9 mouse cellular contexts compared by ENCODE assay signal in genomic region chr4:131694232-131694631, GRCm38 (mm10).
DNase-seq lines count a peak whose midpoint lies in the region; ATAC-seq lines count a peak whose summit lies in the region.
"Had no signal": no experiment of that assay in that cellular context is flagged by ENCODE, and none has a peak within 500 bp of the region (broad histone marks: within the 10 kb centered on the region; RNA-seq: fewer than 3 reads in every experiment).

No protein-coding gene starts in this region.

- H3K36me3 ChIP-seq in hindbrain, embryonic 11.5 days (ENCODE audit: control insufficient read depth, insufficient read depth, low read length): no peaks in the 10 kb centered on the region
- H3K36me3 ChIP-seq in hindbrain, embryonic 12.5 days: no peaks in the 10 kb centered on the region
- no peaks in the 10 kb centered on the region for H3K36me3 ChIP-seq in limb, embryonic 11.5 days (ENCODE audit: control insufficient read depth, insufficient read depth, low read length)
- H3K36me3 ChIP-seq in intestine, embryonic 16.5 days (ENCODE audit: control insufficient read depth, insufficient read depth, low read length): no peaks in the 10 kb centered on the region

- H3K9me3 ChIP-seq in hindbrain, embryonic 11.5 days (ENCODE audit: control insufficient read depth, low read length): no peaks in the 10 kb centered on the region
- no peaks in the 10 kb centered on the region for H3K9me3 ChIP-seq in hindbrain, embryonic 12.5 days (replicated peaks)
- H3K9me3 ChIP-seq in limb, embryonic 11.5 days (ENCODE audit: control insufficient read depth, low read length): no peaks in the 10 kb centered on the region
- H3K9me3 ChIP-seq in intestine, embryonic 16.5 days (ENCODE audit: control insufficient read depth, low read length): no peaks in the 10 kb centered on the region

- no peak overlapping the region for H3K4me2 ChIP-seq in hindbrain, embryonic 11.5 days (replicated peaks; ENCODE audit: low read depth, low read length)
- H3K4me2 ChIP-seq in hindbrain, embryonic 12.5 days (replicated peaks): no peak overlapping the region
- H3K4me2 ChIP-seq in limb, embryonic 11.5 days (ENCODE audit: low read depth, severe bottlenecking): no peak overlapping the region
- H3K4me2 ChIP-seq in intestine, embryonic 16.5 days (ENCODE audit: low read depth, low read length): no peak overlapping the region

- no peak overlapping the region for H3K9ac ChIP-seq in hindbrain, embryonic 11.5 days (ENCODE audit: low read depth, low read length)
- no peak overlapping the region for H3K9ac ChIP-seq in hindbrain, embryonic 12.5 days
- no peak overlapping the region for H3K9ac ChIP-seq in limb, embryonic 11.5 days (ENCODE audit: low read length)
- H3K9ac ChIP-seq in intestine, embryonic 16.5 days (ENCODE audit: low read depth, low read length): no peak overlapping the region

- 10% methylated on average over 5 of the region's 5 CpGs for WGBS in hindbrain, embryonic 11.5 days
- 6% methylated on average over 5 of the region's 5 CpGs for WGBS in hindbrain, embryonic 12.5 days
- WGBS in limb, embryonic 11.5 days: 5% methylated on average over 5 of the region's 5 CpGs
- 17% methylated on average over 5 of the region's 5 CpGs for WGBS in intestine, embryonic 16.5 days

- H3K4me1 ChIP-seq in hindbrain, embryonic 11.5 days (replicated peaks; ENCODE audit: control insufficient read depth, insufficient read depth, low read length): no peaks in the 10 kb centered on the region
- no peaks in the 10 kb centered on the region for H3K4me1 ChIP-seq in hindbrain, embryonic 12.5 days
- H3K4me1 ChIP-seq in limb, embryonic 11.5 days (ENCODE audit: control insufficient read depth, insufficient read depth, low read length): no peaks in the 10 kb centered on the region
- peaks cover 11% of the 10 kb centered on the region for H3K4me1 ChIP-seq in intestine, embryonic 16.5 days (ENCODE audit: control insufficient read depth, insufficient read depth, low read length)

- no peak overlapping the region for H3K27ac ChIP-seq in hindbrain, embryonic 11.5 days (ENCODE audit: low read depth, low read length)
- H3K27ac ChIP-seq in hindbrain, embryonic 12.5 days: no peak overlapping the region
- H3K27ac ChIP-seq in limb, embryonic 11.5 days (replicated peaks; ENCODE audit: low read depth, low read length): no peak overlapping the region
- no peak overlapping the region for H3K27ac ChIP-seq in intestine, embryonic 16.5 days (ENCODE audit: low read length)

- DNase-seq in hindbrain, embryonic 11.5 days (ENCODE audit: low spot score): peak; percentile 83
- DNase-seq in 3T3-L1 (ENCODE audit: low read depth, low spot score) (peak; percentile 7), R1 (ENCODE audit: low read depth, low spot score) (peak; percentile 94)
- DNase-seq in limb, embryonic 11.5 days (ENCODE audit: low spot score): peak; percentile 73
- DNase-seq in cerebellum, adult 9-10 months: no peak
- DNase-seq: gastrocnemius, postnatal 10 days had no signal

- H3K4me3 ChIP-seq in hindbrain, embryonic 11.5 days (ENCODE audit: low read depth, low read length): no peak overlapping the region
- H3K4me3 ChIP-seq in hindbrain, embryonic 12.5 days: no peak overlapping the region
- no peak overlapping the region for H3K4me3 ChIP-seq in limb, embryonic 11.5 days (ENCODE audit: low read depth, low read length)
- H3K4me3 ChIP-seq in intestine, embryonic 16.5 days (ENCODE audit: low read length): no peak overlapping the region

- H3K27me3 ChIP-seq in hindbrain, embryonic 11.5 days (ENCODE audit: control insufficient read depth, insufficient read depth, low read length): no peaks in the 10 kb centered on the region
- H3K27me3 ChIP-seq in hindbrain, embryonic 12.5 days: no peaks in the 10 kb centered on the region
- no peaks in the 10 kb centered on the region for H3K27me3 ChIP-seq in limb, embryonic 11.5 days (ENCODE audit: control insufficient read depth, insufficient read depth, low read length)
- no peaks in the 10 kb centered on the region for H3K27me3 ChIP-seq in intestine, embryonic 16.5 days (replicated peaks; ENCODE audit: control insufficient read depth, insufficient read depth, low read length)

- no peak for ATAC-seq in hindbrain, embryonic 11.5 days (ENCODE audit: low FRiP score)
- ATAC-seq in hindbrain, embryonic 12.5 days (ENCODE audit: low FRiP score): no peak
- ATAC-seq in limb, embryonic 11.5 days (ENCODE audit: insufficient number of reproducible peaks, low FRiP score, low TSS enrichment, low read depth): no peak
- no peak for ATAC-seq in intestine, embryonic 16.5 days
- ATAC-seq in frontal cortex, adult (ENCODE audit: low TSS enrichment): no peak
